In genomic region chrX:75143124-75143555, GRCm38 (mm10) we compare ENCODE assay signal across 11 mouse cellular contexts. TPM values are rescaled to one million over a fixed set of nuclear protein-coding genes. Genes with fewer than 3 reads are reported as not detected.
DNase-seq lines count a peak whose midpoint lies in the region; ATAC-seq and TF ChIP-seq lines count a peak whose summit lies in the region.
"Not testable (repeated sequence)": the region's sequence is repeated elsewhere in the genome, so short reads cannot be mapped to it uniquely, and the experiment has no call there.
"Had no signal": no experiment of that assay in that cellular context is flagged by ENCODE, and none has a peak within 500 bp of the region (broad histone marks: within the 10 kb centered on the region; RNA-seq: fewer than 3 reads in every experiment).

No protein-coding gene starts in this region.

- H3K27ac ChIP-seq in forebrain, embryonic 11.5 days (ENCODE audit: low read depth, low read length); kidney, embryonic 16.5 days (ENCODE audit: low read length); liver, embryonic 14.5 days; midbrain, embryonic 14.5 days (replicated peaks; ENCODE audit: low read depth, low read length); small intestine, adult 2 months (ENCODE audit: insufficient read depth, low read depth, low read length): not testable (repeated sequence)

- not testable (repeated sequence) for H3K27me3 ChIP-seq in forebrain, embryonic 11.5 days (ENCODE audit: control insufficient read depth, insufficient read depth, low read length); kidney, embryonic 16.5 days (ENCODE audit: insufficient read depth, low read length); liver, embryonic 14.5 days (ENCODE audit: control insufficient read depth, insufficient read depth, low read length); midbrain, embryonic 14.5 days (ENCODE audit: control insufficient read depth, insufficient read depth, low read length); small intestine, adult 2 months (ENCODE audit: control insufficient read depth, insufficient read depth, low read length)

- not testable (repeated sequence) for TF ChIP-seq EP300 in liver, embryonic 14.5 days (IDR thresholded peaks at IDR 0.05; ENCODE audit: low read depth)

- H3K4me1 ChIP-seq in forebrain, embryonic 11.5 days (replicated peaks; ENCODE audit: control insufficient read depth, insufficient read depth, low read length); kidney, embryonic 16.5 days (ENCODE audit: insufficient read depth, low read length); liver, embryonic 14.5 days (replicated peaks; ENCODE audit: control insufficient read depth in 2 of 2, insufficient read depth in 2 of 2, low read length in 1 of 2); midbrain, embryonic 14.5 days (ENCODE audit: control insufficient read depth, insufficient read depth, low read length); small intestine, adult 2 months (ENCODE audit: control insufficient read depth, insufficient read depth, insufficient read length, low read length): not testable (repeated sequence)

- not testable (repeated sequence) for H3K36me3 ChIP-seq in forebrain, embryonic 11.5 days (ENCODE audit: control insufficient read depth, insufficient read depth, low read length); kidney, embryonic 16.5 days (ENCODE audit: insufficient read depth, low read length); liver, embryonic 14.5 days (replicated peaks; ENCODE audit: control insufficient read depth, insufficient read depth, low read depth); midbrain, embryonic 14.5 days (ENCODE audit: control insufficient read depth, insufficient read depth, low read length); small intestine, adult 2 months (ENCODE audit: control insufficient read depth, insufficient read depth, low read length)

- peak overlapping the region; percentile 29; the same call in 1 of the 2 replicates for H3K4me3 ChIP-seq in forebrain, embryonic 11.5 days (ENCODE audit: low read depth, low read length)
- H3K4me3 ChIP-seq in kidney, embryonic 16.5 days (ENCODE audit: low read length): peak overlapping the region; percentile 35
- peak overlapping the region in 1 of 2 experiments; percentile 34; a peak in 2 of 4 replicates for H3K4me3 ChIP-seq in liver, embryonic 14.5 days (ENCODE audit: insufficient read depth in 1 of 2, low read depth in 2 of 2, low read length in 2 of 2)
- peak overlapping the region; percentile 30 for H3K4me3 ChIP-seq in midbrain, embryonic 14.5 days (replicated peaks; ENCODE audit: low read depth, low read length)
- H3K4me3 ChIP-seq in small intestine, adult 2 months (ENCODE audit: low read depth, low read length): peak overlapping the region; percentile 40; the same call in 1 of the 2 replicates

- WGBS in forebrain, embryonic 11.5 days: 18% methylated on average over 27 of the region's 42 CpGs
- WGBS in kidney, embryonic 16.5 days: 29% methylated on average over 18 of the region's 42 CpGs
- WGBS in liver, embryonic 14.5 days (ENCODE audit: insufficient replicate concordance): 17% methylated on average over 34 of the region's 42 CpGs
- 24% methylated on average over 31 of the region's 42 CpGs for WGBS in midbrain, embryonic 14.5 days
- WGBS in small intestine, adult 2 months: 31% methylated on average over 29 of the region's 42 CpGs

- DNase-seq in CD4-positive, CD25-positive, alpha-beta regulatory T cell, adult 2 months (ENCODE audit: low read depth, low spot score): peak; percentile 21
- peak; percentile 10 to 13 for DNase-seq in cerebellum, adult 18-20 months
- DNase-seq in forebrain, embryonic 11.5 days (ENCODE audit: low spot score): peak; percentile 51
- peak; percentile 12 to 19 for DNase-seq in heart, postnatal 14 days
- not testable (repeated sequence) for DNase-seq in liver, embryonic 14.5 days (ENCODE audit: low read depth in 3 of 3, low spot score in 3 of 3)
- DNase-seq in midbrain, embryonic 14.5 days: peak; percentile 48

- intact Hi-C loops in heart, postnatal 14 days (cut with DNase I): not testable (repeated sequence)

- H3K9me3 ChIP-seq in forebrain, embryonic 11.5 days (ENCODE audit: control insufficient read depth, low read length); kidney, embryonic 16.5 days (ENCODE audit: low read length); liver, embryonic 14.5 days (ENCODE audit: control insufficient read depth, low read length); midbrain, embryonic 14.5 days (ENCODE audit: control insufficient read depth, low read length): not testable (repeated sequence)

- TF ChIP-seq POLR2A in small intestine, adult 2 months (IDR thresholded peaks at IDR 0.05; ENCODE audit: low read depth, low read length): not testable (repeated sequence)

- H3K9ac ChIP-seq in forebrain, embryonic 11.5 days (ENCODE audit: low read length); midbrain, embryonic 14.5 days (replicated peaks; ENCODE audit: low read length): not testable (repeated sequence)
- H3K9ac ChIP-seq in kidney, embryonic 16.5 days (replicated peaks; ENCODE audit: low read length): 0 out of 2 replicates have a peak overlapping the region, but pooled peaks have one; percentile 22
- 0 out of 2 replicates have a peak overlapping the region, but pooled peaks have one; percentile 34 for H3K9ac ChIP-seq in liver, embryonic 14.5 days (replicated peaks)

- peak overlapping the region; percentile 44; the same call in 1 of the 2 replicates for H3K4me2 ChIP-seq in forebrain, embryonic 11.5 days (ENCODE audit: low read depth, low read length, severe bottlenecking)
- H3K4me2 ChIP-seq in kidney, embryonic 16.5 days (replicated peaks; ENCODE audit: low read depth, low read length): peak overlapping the region; percentile 57
- H3K4me2 ChIP-seq in liver, embryonic 14.5 days (ENCODE audit: low read depth): peak overlapping the region; percentile 57
- peak overlapping the region; percentile 51 for H3K4me2 ChIP-seq in midbrain, embryonic 14.5 days (ENCODE audit: low read length)

- not testable (repeated sequence) for TF ChIP-seq CTCF in liver, embryonic 14.5 days (IDR thresholded peaks at IDR 0.05; ENCODE audit: low read depth); small intestine, adult 2 months (IDR thresholded peaks at IDR 0.05; ENCODE audit: extremely low read depth, insufficient read length, insufficient replicate concordance, low read depth, low read length)

- peak; percentile 36 for ATAC-seq in forebrain, embryonic 11.5 days (replicated peaks; ENCODE audit: low FRiP score)
- ATAC-seq in kidney, embryonic 16.5 days (ENCODE audit: low FRiP score, low TSS enrichment): peak; percentile 69
- ATAC-seq in liver, embryonic 14.5 days (ENCODE audit: insufficient read depth): peak; percentile 78
- not testable (repeated sequence) for ATAC-seq in midbrain, embryonic 14.5 days (ENCODE audit: low FRiP score, low TSS enrichment)

RNA-seq across cellular contexts. Expression of gene Mpp1, which starts 12.3 kb away (rescaled TPM):
- 20.7 and 21.9 TPM in 2 replicates for polyA plus RNA-seq in forebrain, embryonic 11.5 days (2014; fragmentation: Nextera tagmentation; extraction: Ambion mirVana)
- 10 to 100 TPM; 21.0 to 21.8 TPM for total RNA-seq in heart, postnatal 14 days (2021)
- polyA plus RNA-seq in kidney, embryonic 16.5 days (2015; fragmentation: Nextera tagmentation; extraction: Ambion mirVana): 56.7 and 68.8 TPM in 2 replicates
- polyA plus RNA-seq in liver, embryonic 14.5 days (2012; rRNA removed): 44.1 and 63.9 TPM in 2 replicates
- polyA plus RNA-seq in liver, embryonic 14.5 days (2014; fragmentation: Nextera tagmentation; extraction: Ambion mirVana): 90.4 and 97.8 TPM in 2 replicates
- 12.9 and 20.4 TPM in 2 replicates for polyA plus RNA-seq in midbrain, embryonic 14.5 days (2014; fragmentation: Nextera tagmentation; extraction: Ambion mirVana)
- 25.2 and 263 TPM in 2 replicates for polyA plus RNA-seq in small intestine, adult 2 months (2012; rRNA removed)

RNA-seq across cellular contexts. Expression of gene Smim9, which starts 20.4 kb away (rescaled TPM):
- not detected in 2 replicates for polyA plus RNA-seq in forebrain, embryonic 11.5 days (2014; fragmentation: Nextera tagmentation; extraction: Ambion mirVana)
- not detected for total RNA-seq in heart, postnatal 14 days (2021)
- polyA plus RNA-seq in kidney, embryonic 16.5 days (2015; fragmentation: Nextera tagmentation; extraction: Ambion mirVana): not detected in 2 replicates
- not detected in 2 replicates for polyA plus RNA-seq in liver, embryonic 14.5 days (2012; rRNA removed)
- polyA plus RNA-seq in liver, embryonic 14.5 days (2014; fragmentation: Nextera tagmentation; extraction: Ambion mirVana): not detected in 2 replicates
- polyA plus RNA-seq in midbrain, embryonic 14.5 days (2014; fragmentation: Nextera tagmentation; extraction: Ambion mirVana): not detected in 2 replicates
- not detected in 2 replicates for polyA plus RNA-seq in small intestine, adult 2 months (2012; rRNA removed)
- total RNA-seq: gastrocnemius, postnatal 4 days; layer of hippocampus, adult 8-10 months had no signal
- polyA plus RNA-seq: activated CD4-positive, CD25-positive, alpha-beta regulatory T cell, adult 4 months had no signal

RNA-seq across cellular contexts. Expression of gene Dkc1, which starts 47.5 kb away (rescaled TPM):
- 163 and 177 TPM in 2 replicates for polyA plus RNA-seq in forebrain, embryonic 11.5 days (2014; fragmentation: Nextera tagmentation; extraction: Ambion mirVana)
- total RNA-seq in heart, postnatal 14 days (2021): 10 to 100 TPM; 25.9 to 26.4 TPM
- polyA plus RNA-seq in kidney, embryonic 16.5 days (2015; fragmentation: Nextera tagmentation; extraction: Ambion mirVana): 135 and 160 TPM in 2 replicates
- polyA plus RNA-seq in liver, embryonic 14.5 days (2012; rRNA removed): 31.9 and 48.1 TPM in 2 replicates
- 69.3 and 82.8 TPM in 2 replicates for polyA plus RNA-seq in liver, embryonic 14.5 days (2014; fragmentation: Nextera tagmentation; extraction: Ambion mirVana)
- polyA plus RNA-seq in midbrain, embryonic 14.5 days (2014; fragmentation: Nextera tagmentation; extraction: Ambion mirVana): 46.5 and 60.9 TPM in 2 replicates
- polyA plus RNA-seq in small intestine, adult 2 months (2012; rRNA removed): 1.4 and 4.0 TPM in 2 replicates

RNA-seq across cellular contexts. Expression of gene Gab3, which starts 57.9 kb away (rescaled TPM):
- 1.1 and 1.2 TPM in 2 replicates for polyA plus RNA-seq in forebrain, embryonic 11.5 days (2014; fragmentation: Nextera tagmentation; extraction: Ambion mirVana)
- 1 to 10 TPM; 2.2 to 2.4 TPM for total RNA-seq in heart, postnatal 14 days (2021)
- polyA plus RNA-seq in kidney, embryonic 16.5 days (2015; fragmentation: Nextera tagmentation; extraction: Ambion mirVana): 2.1 and 2.2 TPM in 2 replicates
- 0.57 and 0.63 TPM in 2 replicates for polyA plus RNA-seq in liver, embryonic 14.5 days (2012; rRNA removed)
- polyA plus RNA-seq in liver, embryonic 14.5 days (2014; fragmentation: Nextera tagmentation; extraction: Ambion mirVana): 0.56 and 0.69 TPM in 2 replicates
- 1.3 and 2.4 TPM in 2 replicates for polyA plus RNA-seq in midbrain, embryonic 14.5 days (2014; fragmentation: Nextera tagmentation; extraction: Ambion mirVana)
- polyA plus RNA-seq in small intestine, adult 2 months (2012; rRNA removed): 0.17 and 0.39 TPM in 2 replicates
